Mouse (Mus musculus): ENCODE measurements at regions not wholly inside any gene's neighbourhood (a gene's known extent, or its start where the extent isn't known, plus 50 kb on each side); places are given as distances from the start of the nearest gene placed in this dataset.

GRCm38 (mm10) chr5:75338439-75338838 is 186.3 kb downstream of the Pdgfra start:
- DNase-seq (ENCODE audit: low spot score in 2 of 2) = no peak

- no peak for DNase-seq (ENCODE audit: low spot score in 2 of 2)
These were observed 190.5 kb downstream of the Pdgfra start for GRCm38 (mm10) chr5:75342599-75342998.

GRCm38 (mm10) chr5:75346836-75347773 is 195.0 kb downstream of the Pdgfra start:
- DNase-seq (ENCODE audit: low spot score in 2 of 2) = no peak

GRCm38 (mm10) chr5:75347774-75348116 is 195.7 kb downstream of the Pdgfra start:
- DNase-seq (ENCODE audit: low spot score in 2 of 2) = no peak

GRCm38 (mm10) chr5:75355266-75355665 is 203.2 kb downstream of the Pdgfra start:
- DNase-seq (ENCODE audit: low spot score in 2 of 2) = no peak

- no peak for DNase-seq (ENCODE audit: low spot score in 2 of 2)
These were observed 206.8 kb downstream of the Pdgfra start for GRCm38 (mm10) chr5:75358869-75359268.

GRCm38 (mm10) chr5:75363832-75364231 is 210.9 kb upstream of the Kit start:
- no peak for DNase-seq (ENCODE audit: low spot score in 2 of 2)

GRCm38 (mm10) chr5:75367282-75367681 is 207.4 kb upstream of the Kit start:
- no peak for DNase-seq (ENCODE audit: low spot score in 2 of 2)

GRCm38 (mm10) chr5:75368691-75369090 is 206.0 kb upstream of the Kit start:
- DNase-seq (ENCODE audit: low spot score in 2 of 2) = no peak

GRCm38 (mm10) chr5:75372849-75373248 is 201.9 kb upstream of the Kit start:
- no peak for DNase-seq (ENCODE audit: low spot score in 2 of 2)

- no peak for DNase-seq (ENCODE audit: low spot score in 2 of 2)
These were observed 197.1 kb upstream of the Kit start for GRCm38 (mm10) chr5:75377311-75378300.

GRCm38 (mm10) chr5:75378655-75379054 is 196.1 kb upstream of the Kit start:
- DNase-seq (ENCODE audit: low spot score in 2 of 2) = no peak

GRCm38 (mm10) chr5:75380340-75380739 is 194.4 kb upstream of the Kit start:
- DNase-seq (ENCODE audit: low spot score in 2 of 2) = no peak

GRCm38 (mm10) chr5:75382138-75382537 is 192.6 kb upstream of the Kit start:
- DNase-seq (ENCODE audit: low spot score in 2 of 2) = no peak

- DNase-seq (ENCODE audit: low spot score in 2 of 2) = peak in 1 of 2 experiments; percentile 17
These were observed 186.7 kb upstream of the Kit start for GRCm38 (mm10) chr5:75387886-75388454.

- no peak for DNase-seq (ENCODE audit: low spot score in 2 of 2)
These were observed 185.9 kb upstream of the Kit start for GRCm38 (mm10) chr5:75388699-75389260.

GRCm38 (mm10) chr5:75389433-75389971 is 185.2 kb upstream of the Kit start:
- DNase-seq (ENCODE audit: low spot score in 2 of 2) = no peak

- no peak for DNase-seq (ENCODE audit: low spot score in 2 of 2)
These were observed 175.9 kb upstream of the Kit start for GRCm38 (mm10) chr5:75398820-75399219.

- DNase-seq (ENCODE audit: low spot score in 2 of 2) = no peak
These were observed 173.0 kb upstream of the Kit start for GRCm38 (mm10) chr5:75401734-75402133.

GRCm38 (mm10) chr5:75402631-75403030 is 172.1 kb upstream of the Kit start:
- DNase-seq (ENCODE audit: low spot score in 2 of 2) = no peak

- DNase-seq (ENCODE audit: low spot score in 2 of 2) = no peak
These were observed 171.2 kb upstream of the Kit start for GRCm38 (mm10) chr5:75403531-75403930.

All from layer of hippocampus, postnatal 10 days (tissue).